Mouse (Mus musculus): ENCODE results near the gene Fam163b.
A peak's percentile ranks its signal among the peaks of the same experiment; 100 is the strongest.

The Fam163b gene

GRCm38 (mm10) chr2:27141950-27142693 lies at the start of gene Fam163b:
TSS of gene Fam163b (minus strand) at chr2:27142491.
- DNase-seq, result peak; percentile 50

GRCm38 (mm10) chr2:27189994-27190393 lies 47.7 kb upstream of the Fam163b start:
- no peak for DNase-seq

GRCm38 (mm10) chr2:27187531-27187930 lies 45.2 kb upstream of the Fam163b start:
- DNase-seq, result no peak

GRCm38 (mm10) chr2:27183734-27184133 lies 41.4 kb upstream of the Fam163b start:
- DNase-seq, result no peak

GRCm38 (mm10) chr2:27181907-27182306 lies 39.6 kb upstream of the Fam163b start:
- peak; percentile 53 for DNase-seq

GRCm38 (mm10) chr2:27179101-27179500 lies 36.8 kb upstream of the Fam163b start:
- no peak for DNase-seq

GRCm38 (mm10) chr2:27175696-27176267 lies 33.5 kb upstream of the Fam163b start:
- DNase-seq, result no peak

- no peak for DNase-seq
These were observed 32.0 kb upstream of the Fam163b start for GRCm38 (mm10) chr2:27174242-27174641.

- no peak for DNase-seq
These were observed 24.7 kb upstream of the Fam163b start for GRCm38 (mm10) chr2:27166999-27167398.

- DNase-seq, result no peak
These were observed 23.8 kb upstream of the Fam163b start for GRCm38 (mm10) chr2:27166074-27166473.

- no peak for DNase-seq
These were observed 22.7 kb upstream of the Fam163b start, which contains the start of gene Dbh for GRCm38 (mm10) chr2:27164796-27165590. TSS of gene Dbh (plus strand) at chr2:27165233.

GRCm38 (mm10) chr2:27163851-27164250 lies 21.6 kb upstream of the Fam163b start:
- no peak for DNase-seq

- no peak for DNase-seq
These were observed 20.4 kb upstream of the Fam163b start for GRCm38 (mm10) chr2:27162656-27163055.

GRCm38 (mm10) chr2:27161526-27161925 lies 19.2 kb upstream of the Fam163b start:
- no peak for DNase-seq

GRCm38 (mm10) chr2:27156596-27156995 lies 14.3 kb upstream of the Fam163b start:
- no peak for DNase-seq

- DNase-seq, result no peak
These were observed 12.3 kb upstream of the Fam163b start for GRCm38 (mm10) chr2:27154466-27155185.

GRCm38 (mm10) chr2:27149457-27149856 lies 7.2 kb upstream of the Fam163b start:
- no peak for DNase-seq

GRCm38 (mm10) chr2:27146840-27147239 lies 4.5 kb upstream of the Fam163b start:
- no peak for DNase-seq

- no peak for DNase-seq
These were observed 2.7 kb upstream of the Fam163b start for GRCm38 (mm10) chr2:27144957-27145356.

GRCm38 (mm10) chr2:27138356-27138755 lies 3.9 kb downstream of the Fam163b start:
- DNase-seq, result no peak

GRCm38 (mm10) chr2:27136789-27137188 lies 5.5 kb downstream of the Fam163b start:
- no peak for DNase-seq

- no peak for DNase-seq
These were observed 6.0 kb downstream of the Fam163b start for GRCm38 (mm10) chr2:27136336-27136735.

GRCm38 (mm10) chr2:27135935-27136334 lies 6.4 kb downstream of the Fam163b start:
- no peak for DNase-seq
